In genomic region chr13:95868896-95869540, GRCm38 (mm10) we compare ENCODE assay signal across 10 mouse cellular contexts. TPM values are rescaled to one million over a fixed set of nuclear protein-coding genes. Genes with fewer than 3 reads are reported as not detected.
DNase-seq lines count a peak whose midpoint lies in the region; ATAC-seq lines count a peak whose summit lies in the region.
"Had no signal": no experiment of that assay in that cellular context is flagged by ENCODE, and none has a peak within 500 bp of the region (broad histone marks: within the 10 kb centered on the region; RNA-seq: fewer than 3 reads in every experiment).

No protein-coding gene starts in this region.

- no peaks in the 10 kb centered on the region for H3K27me3 ChIP-seq in heart, embryonic 11.5 days (ENCODE audit: control insufficient read depth, insufficient read depth, low read length)
- no peaks in the 10 kb centered on the region for H3K27me3 ChIP-seq in forebrain, embryonic 11.5 days (ENCODE audit: control insufficient read depth, insufficient read depth, low read length)
- no peaks in the 10 kb centered on the region for H3K27me3 ChIP-seq in liver, embryonic 16.5 days (ENCODE audit: control insufficient read depth, insufficient read depth, low read depth, low read length)
- H3K27me3 ChIP-seq in neural tube, embryonic 13.5 days, result no peaks in the 10 kb centered on the region
- H3K27me3 ChIP-seq: limb, embryonic 13.5 days had no signal

- no peaks in the 10 kb centered on the region for H3K36me3 ChIP-seq in heart, embryonic 11.5 days (ENCODE audit: control insufficient read depth, insufficient read depth, low read length)
- no peaks in the 10 kb centered on the region for H3K36me3 ChIP-seq in forebrain, embryonic 11.5 days (ENCODE audit: control insufficient read depth, insufficient read depth, low read length)
- no peaks in the 10 kb centered on the region for H3K36me3 ChIP-seq in liver, embryonic 16.5 days (ENCODE audit: control insufficient read depth, insufficient read depth)
- no peaks in the 10 kb centered on the region for H3K36me3 ChIP-seq in neural tube, embryonic 13.5 days
- H3K36me3 ChIP-seq: limb, embryonic 13.5 days had no signal

- H3K4me3 ChIP-seq in heart, embryonic 11.5 days (ENCODE audit: low read depth, low read length), result no peak overlapping the region
- H3K4me3 ChIP-seq in forebrain, embryonic 11.5 days (ENCODE audit: low read depth, low read length), result no peak overlapping the region
- no peak overlapping the region for H3K4me3 ChIP-seq in liver, embryonic 16.5 days (ENCODE audit: low read depth, low read length)
- H3K4me3 ChIP-seq in neural tube, embryonic 13.5 days, result no peak overlapping the region
- H3K4me3 ChIP-seq: limb, embryonic 13.5 days had no signal

- 72% methylated on average over 8 of the region's 8 CpGs for WGBS in heart, embryonic 11.5 days (ENCODE audit: insufficient replicate concordance)
- WGBS in forebrain, embryonic 11.5 days, result 24% methylated on average over 8 of the region's 8 CpGs
- WGBS in liver, embryonic 16.5 days (ENCODE audit: insufficient replicate concordance), result 54% methylated on average over 8 of the region's 8 CpGs
- 19% methylated on average over 8 of the region's 8 CpGs for WGBS in neural tube, embryonic 13.5 days

- peak; percentile 94 for DNase-seq in heart, adult 11 months
- DNase-seq in forebrain, embryonic 11.5 days (ENCODE audit: low spot score), result peak; percentile 80
- no peak for DNase-seq in left cerebral cortex, adult 8-10 months (ENCODE audit: low spot score in 2 of 2)
- DNase-seq in left cerebral cortex, adult 9 months (ENCODE audit: low spot score in 2 of 2), result no peak
- no peak for DNase-seq in kidney, adult 11 months

- H3K27ac ChIP-seq in heart, embryonic 11.5 days (ENCODE audit: low read depth, low read length), result no peak overlapping the region
- H3K27ac ChIP-seq in forebrain, embryonic 11.5 days (ENCODE audit: low read depth, low read length), result peak overlapping the region; percentile 87
- no peak overlapping the region for H3K27ac ChIP-seq in liver, embryonic 16.5 days (ENCODE audit: low read length)
- H3K27ac ChIP-seq in neural tube, embryonic 13.5 days (replicated peaks), result no peak overlapping the region
- H3K27ac ChIP-seq: limb, embryonic 13.5 days had no signal

- H3K4me1 ChIP-seq in heart, embryonic 11.5 days (ENCODE audit: control insufficient read depth, insufficient read depth, low read length), result no peaks in the 10 kb centered on the region
- peaks cover 26% of the 10 kb centered on the region for H3K4me1 ChIP-seq in forebrain, embryonic 11.5 days (replicated peaks; ENCODE audit: control insufficient read depth, insufficient read depth, low read length)
- no peaks in the 10 kb centered on the region; the same call in 1 of the 2 replicates for H3K4me1 ChIP-seq in liver, embryonic 16.5 days (ENCODE audit: control insufficient read depth, low read depth, low read length)
- peaks cover 26% of the 10 kb centered on the region for H3K4me1 ChIP-seq in neural tube, embryonic 13.5 days (replicated peaks)

- no peak overlapping the region for H3K4me2 ChIP-seq in heart, embryonic 11.5 days
- peak overlapping the region; percentile 31 for H3K4me2 ChIP-seq in forebrain, embryonic 11.5 days (ENCODE audit: low read depth, low read length, severe bottlenecking)
- no peak overlapping the region for H3K4me2 ChIP-seq in liver, embryonic 16.5 days (ENCODE audit: low read depth, low read length)
- peak overlapping the region; percentile 26 for H3K4me2 ChIP-seq in neural tube, embryonic 13.5 days
- H3K4me2 ChIP-seq: limb, embryonic 13.5 days had no signal

- no peak for ATAC-seq in heart, embryonic 11.5 days (replicated peaks; ENCODE audit: insufficient number of reproducible peaks, low FRiP score, low TSS enrichment)
- ATAC-seq in forebrain, embryonic 11.5 days (replicated peaks; ENCODE audit: low FRiP score), result peak; percentile 95
- peak; percentile 51 for ATAC-seq in liver, embryonic 16.5 days (ENCODE audit: low read depth)
- ATAC-seq in neural tube, embryonic 13.5 days (ENCODE audit: low read depth), result peak; percentile 63
- ATAC-seq: intestine, embryonic 16.5 days had no signal

- no peaks in the 10 kb centered on the region for H3K9me3 ChIP-seq in heart, embryonic 11.5 days (replicated peaks; ENCODE audit: control insufficient read depth, low read length)
- no peaks in the 10 kb centered on the region for H3K9me3 ChIP-seq in forebrain, embryonic 11.5 days (ENCODE audit: control insufficient read depth, low read length)
- no peaks in the 10 kb centered on the region for H3K9me3 ChIP-seq in liver, embryonic 16.5 days (replicated peaks; ENCODE audit: control insufficient read depth, low read length)
- no peaks in the 10 kb centered on the region for H3K9me3 ChIP-seq in neural tube, embryonic 13.5 days
- H3K9me3 ChIP-seq: limb, embryonic 13.5 days had no signal

- H3K9ac ChIP-seq in heart, embryonic 11.5 days (ENCODE audit: low read depth, low read length), result no peak overlapping the region
- H3K9ac ChIP-seq in forebrain, embryonic 11.5 days (ENCODE audit: low read length), result peak overlapping the region; percentile 33; the same call in 1 of the 2 replicates
- H3K9ac ChIP-seq in liver, embryonic 16.5 days (ENCODE audit: low read depth, low read length), result no peak overlapping the region
- 0 out of 2 replicates have a peak overlapping the region, but pooled peaks have one; percentile 35 for H3K9ac ChIP-seq in neural tube, embryonic 13.5 days
- H3K9ac ChIP-seq: limb, embryonic 13.5 days had no signal

RNA-seq across cellular contexts. Expression of gene Iqgap2, which starts 22.7 kb away (rescaled TPM):
- polyA plus RNA-seq in heart, embryonic 11.5 days (2014; fragmentation: Nextera tagmentation; extraction: Ambion mirVana), result 8.5 and 9.0 TPM in 2 replicates
- polyA plus RNA-seq in forebrain, embryonic 11.5 days (2014; fragmentation: Nextera tagmentation; extraction: Ambion mirVana), result 19.8 and 20.1 TPM in 2 replicates
- 19.3 and 20.3 TPM in 2 replicates for polyA plus RNA-seq in liver, embryonic 16.5 days (2015; fragmentation: Nextera tagmentation; extraction: Ambion mirVana)
- 2.7 and 3.7 TPM in 2 replicates for polyA plus RNA-seq in neural tube, embryonic 13.5 days (2015; fragmentation: Nextera tagmentation; extraction: Ambion mirVana)
- total RNA-seq in left cerebral cortex, adult 8-10 months (2022), result 10 to 100 TPM; 11.3 to 14.8 (median 13.1) TPM

Comparison
In these comparisons a context has a peak if more than half of its experiments do, and no peak if none do; other contexts are left out.
1. DNase-seq: peak in heart, adult 11 months (single experiment) and forebrain, embryonic 11.5 days (single experiment); none in left cerebral cortex, adult 8-10 months (0 of 2), left cerebral cortex, adult 9 months (0 of 2) and kidney, adult 11 months (single experiment).
2. H3K4me2 ChIP-seq: peak in forebrain, embryonic 11.5 days (single experiment) and neural tube, embryonic 13.5 days (single experiment); none in heart, embryonic 11.5 days (single experiment) and liver, embryonic 16.5 days (single experiment).
3. H3K9ac ChIP-seq: peak in forebrain, embryonic 11.5 days (single experiment) and neural tube, embryonic 13.5 days (single experiment); none in heart, embryonic 11.5 days (single experiment) and liver, embryonic 16.5 days (single experiment).